Mouse (Mus musculus) frontal cortex, postnatal 14 days (tissue): Measurements from ENCODE around the gene Gm20918.
"Not testable (repeated sequence)": the region's sequence is repeated elsewhere in the genome, so short reads cannot be mapped to it uniquely, and the experiment has no call there.

ENCODE experiments used
- DNase-seq, 2 experiments: peaks; one replicate each; pipeline ENCODE4 v3.0.0; 2022; ENCODE audit warnings: low spot score in 2 of 2

Gm20918 gene

GRCm38 (mm10) chrY:5043637-5044036 is at the start of gene Gm20918:
Gene Gm20918 (plus strand): TSS chrY:5043937.
- not testable (repeated sequence) for DNase-seq
